Mouse (Mus musculus) cortical plate, adult 2 months (tissue): ENCODE data around the gene Gm10130. TPM values are rescaled to one million over a fixed set of nuclear protein-coding genes. Genes with fewer than 3 reads are reported as not detected.
A peak's percentile ranks its signal among the peaks of the same experiment; 100 is the strongest.
"Not testable (repeated sequence)": the region's sequence is repeated elsewhere in the genome, so short reads cannot be mapped to it uniquely, and the experiment has no call there.

ENCODE experiments used
- H3K27ac ChIP-seq: fragments of 200-500 bp; 2 replicates; pipeline ENCODE4 v1.5.1; 2012; ENCODE audit warnings: low read length, control low read depth, inconsistent platforms; ENCODE audit not compliant: insufficient read depth
- H3K4me1 ChIP-seq: fragments of 200-500 bp; 2 replicates; pipeline ENCODE4 v1.6.1; 2011; ENCODE audit warnings: low read length; ENCODE audit not compliant: control insufficient read depth, insufficient read depth
- H3K4me3 ChIP-seq: fragments of 200-500 bp; 2 replicates; pipeline ENCODE4 v1.5.1; 2011; ENCODE audit warnings: mild to moderate bottlenecking, low read length, control low read depth; ENCODE audit not compliant: insufficient read depth
- CTCF ChIP-seq: fragments of 200-500 bp; IDR thresholded peaks from 2 replicates; pipeline ENCODE4 v1.5.1; 2011; ENCODE audit warnings: mild to moderate bottlenecking, control low read depth, low read length; ENCODE audit not compliant: insufficient read depth; ENCODE audit errors: extremely low read depth
- POLR2A ChIP-seq: fragments of 200-500 bp; IDR thresholded peaks from 2 replicates; pipeline ENCODE4 v1.6.1; 2011; ENCODE audit warnings: mild to moderate bottlenecking, low read length, control low read depth; ENCODE audit not compliant: insufficient read depth; ENCODE audit errors: extremely low read depth
- polyA plus RNA-seq: library from polyadenylated mRNA; depleted of rRNA; stranded (reverse); fragments of >200 nt; gene quantifications from 2 replicates; pipeline ENCODE4 v1.2.3, GENCODE M21; 2012; rRNA removed

Gm10130 gene
- polyA plus RNA-seq, 1 experiment = not detected

- peak overlapping the region; percentile 63 for H3K4me3 ChIP-seq
- no peak for TF ChIP-seq POLR2A
- no peak for TF ChIP-seq CTCF
- no peak overlapping the region for H3K27ac ChIP-seq
- H3K4me1 ChIP-seq = no peaks in the 10 kb centered on the region
Observed at GRCm38 (mm10) chr2:150362878-150363229, 39.4 kb downstream of the Gm10130 start.

GRCm38 (mm10) chr2:150385553-150386106, 62.1 kb downstream of the Gm10130 start:
- not testable (repeated sequence) for H3K4me1 ChIP-seq, H3K27ac ChIP-seq, H3K4me3 ChIP-seq

- no peak overlapping the region for H3K27ac ChIP-seq
- no peak overlapping the region for H3K4me3 ChIP-seq
- TF ChIP-seq CTCF = no peak
- TF ChIP-seq POLR2A = no peak
- no peaks in the 10 kb centered on the region for H3K4me1 ChIP-seq
Observed at GRCm38 (mm10) chr2:150390198-150390597, 66.7 kb downstream of the Gm10130 start.

- H3K27ac ChIP-seq, H3K4me3 ChIP-seq, H3K4me1 ChIP-seq: not testable (repeated sequence)
Observed at GRCm38 (mm10) chr2:150412146-150412545, 88.6 kb downstream of the Gm10130 start.

Other genes with a start within 250 kb of the Gm10130 start
- gene Zfp120, start 187.0 kb upstream of the Gm10130 start, polyA plus RNA-seq = 3.9 and 4.7 TPM in 2 replicates
- not detected in 2 replicates for gene Gm10770, start 144.0 kb upstream of the Gm10130 start, polyA plus RNA-seq
- gene Gm14139, start 141.9 kb upstream of the Gm10130 start, polyA plus RNA-seq = 0.10 TPM in 1 of 2 replicates, not detected in the other
- gene Zfp937, start 105.6 kb upstream of the Gm10130 start, polyA plus RNA-seq = 2.3 and 2.5 TPM in 2 replicates
- 0.38 and 0.68 TPM in 2 replicates for gene Gm21994, start 68.1 kb upstream of the Gm10130 start, polyA plus RNA-seq
- 0.04 TPM in 1 of 2 replicates, not detected in the other for gene Gm14124, start 66.2 kb upstream of the Gm10130 start, polyA plus RNA-seq
- gene 3300002I08Rik, start 39.1 kb downstream of the Gm10130 start, polyA plus RNA-seq = 2.7 and 4.4 TPM in 2 replicates
- 1.2 and 1.4 TPM in 2 replicates for gene Zfp442, start 127.8 kb downstream of the Gm10130 start, polyA plus RNA-seq
- not detected in 2 replicates for gene Zfp345, start 161.4 kb downstream of the Gm10130 start, polyA plus RNA-seq
- gene Cst7, start 246.7 kb downstream of the Gm10130 start, polyA plus RNA-seq = 0.21 and 0.42 TPM in 2 replicates